Mouse (Mus musculus) myocyte (in vitro differentiated cells): ENCODE results near the gene Cep170. TPM values are rescaled to one million over a fixed set of nuclear protein-coding genes. Genes with fewer than 3 reads are reported as not detected.

Source experiments
- H3K27me3 ChIP-seq: one replicate; pipeline ENCODE4 v1.6.1; 2011; ENCODE audit not compliant: control insufficient read depth, insufficient read depth, insufficient read length
- H3K36me3 ChIP-seq: one replicate; pipeline ENCODE4 v1.6.1; 2011; ENCODE audit not compliant: control insufficient read depth, insufficient read depth
- H3K4me2 ChIP-seq: one replicate; pipeline ENCODE4 v1.6.1; 2011; ENCODE audit warnings: low read depth, control low read depth
- H3K4me3 ChIP-seq: one replicate; pipeline ENCODE4 v1.5.1; 2011; ENCODE audit warnings: mild to moderate bottlenecking, control low read depth, moderate library complexity
- H3K79me2 ChIP-seq: one replicate; pipeline ENCODE4 v1.6.1; 2011; ENCODE audit not compliant: control insufficient read depth, insufficient read depth
- H3ac ChIP-seq: one replicate; pipeline ENCODE4 v1.6.1; 2011; ENCODE audit not compliant: control insufficient read depth, insufficient read length
- CEBPB ChIP-seq: IDR thresholded peaks from 2 replicates; pipeline ENCODE4 v1.6.1; 2011; ENCODE audit warnings: mild to moderate bottlenecking, moderate library complexity; ENCODE audit not compliant: poor library complexity, insufficient read depth, severe bottlenecking
- E2F4 ChIP-seq: IDR thresholded peaks from one replicate; pipeline ENCODE4 v1.6.1; 2011; ENCODE audit warnings: mild to moderate bottlenecking, control low read depth, moderate library complexity; ENCODE audit not compliant: insufficient read depth
- MAX ChIP-seq: IDR thresholded peaks from one replicate; pipeline ENCODE4 v1.6.1; 2011; ENCODE audit warnings: low read depth, mild to moderate bottlenecking, control low read depth
- MYOD1 ChIP-seq, 3 experiments: IDR thresholded peaks; one replicate each; pipeline ENCODE4 v1.6.1; 2011; ENCODE audit warnings: control low read depth in 2 of 3, low read depth in 2 of 3, mild to moderate bottlenecking in 2 of 3, moderate library complexity in 1 of 3; ENCODE audit not compliant: insufficient read length in 2 of 3, control insufficient read depth in 1 of 3
- MYOG ChIP-seq, 3 experiments: IDR thresholded peaks; one replicate each; pipeline ENCODE4 v1.6.1; 2011; ENCODE audit warnings: control low read depth in 2 of 3, low read depth in 2 of 3, mild to moderate bottlenecking in 2 of 3; ENCODE audit not compliant: insufficient read length in 2 of 3, control insufficient read depth in 1 of 3, insufficient read depth in 1 of 3
- POLR2A ChIP-seq: IDR thresholded peaks from one replicate; pipeline ENCODE4 v1.6.1; 2011; ENCODE audit warnings: low read depth, mild to moderate bottlenecking, control low read depth, moderate library complexity; ENCODE audit not compliant: insufficient read length
- POLR2AphosphoS2 ChIP-seq: IDR thresholded peaks from one replicate; pipeline ENCODE4 v1.6.1; 2011; ENCODE audit warnings: low read depth, control low read depth; ENCODE audit not compliant: insufficient read length
- REST ChIP-seq: IDR thresholded peaks from one replicate; pipeline ENCODE4 v1.6.1; 2011; ENCODE audit warnings: mild to moderate bottlenecking, control low read depth, moderate library complexity; ENCODE audit not compliant: insufficient read depth, insufficient read length
- SRF ChIP-seq: IDR thresholded peaks from one replicate; pipeline ENCODE4 v1.6.1; 2011; ENCODE audit warnings: low read depth; ENCODE audit not compliant: control insufficient read depth, insufficient read length
- TCF12 ChIP-seq: IDR thresholded peaks from one replicate; pipeline ENCODE4 v1.6.1; 2011; ENCODE audit warnings: mild to moderate bottlenecking, control low read depth; ENCODE audit not compliant: poor library complexity, insufficient read depth, severe bottlenecking
- TCF3 ChIP-seq: IDR thresholded peaks from one replicate; pipeline ENCODE4 v1.6.1; 2011; ENCODE audit warnings: low read depth, control low read depth; ENCODE audit not compliant: insufficient read length
- USF1 ChIP-seq: IDR thresholded peaks from one replicate; pipeline ENCODE4 v1.6.1; 2011; ENCODE audit warnings: low read depth, mild to moderate bottlenecking, control low read depth, moderate library complexity
- polyA plus RNA-seq: library from polyadenylated mRNA; unstranded; fragments of >200 nt; fragmentation: generic; extraction: Trizol; gene quantifications from one replicate; pipeline ENCODE4 v1.2.1, GENCODE M21; 2012; ENCODE audit warnings: missing spikeins

Cep170 gene
- polyA plus RNA-seq, 1 experiment: 15.4 TPM

DNA sequence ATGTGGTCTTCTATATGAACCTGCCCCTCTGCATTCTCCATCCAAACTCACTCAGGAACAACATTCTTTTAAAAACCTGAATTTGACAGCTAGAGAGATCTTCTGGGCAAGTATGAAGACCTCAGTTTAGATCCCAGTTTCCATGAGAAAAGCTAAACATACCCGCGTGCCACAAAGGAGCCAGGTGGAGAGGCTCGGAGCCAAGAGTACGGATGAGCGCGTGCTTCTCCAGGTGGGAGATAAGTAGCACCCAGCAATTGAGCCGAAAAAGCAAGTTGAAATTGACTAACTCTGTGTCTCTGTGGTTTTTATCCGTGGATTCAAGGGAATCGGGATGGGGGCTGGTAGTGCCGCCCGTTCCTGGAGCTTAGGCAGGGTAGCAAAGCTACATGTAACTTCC is 122.8 kb downstream of the Cep170 start:
- Histone ChIP-seq H3K4me2 (no peak overlapping the region), H3K27me3 (no peaks in the 10 kb centered on the region), H3K36me3 (no peaks in the 10 kb centered on the region), H3K4me3 (no peak overlapping the region), H3ac (no peak overlapping the region), H3K79me2 (no peaks in the 10 kb centered on the region)
- TF ChIP-seq E2F4 (no peak), MYOG (IDR thresholded peaks at IDR 0.05; ENCODE audit: control insufficient read depth in 1 of 3, insufficient read depth in 1 of 3, insufficient read length in 2 of 3, low read depth in 2 of 3) (no peak), REST (no peak), SRF (no peak), POLR2AphosphoS2 (no peak), TCF3 (no peak), MAX (no peak), CEBPB (no peak), USF1 (no peak), POLR2A (no peak), TCF12 (no peak), MYOD1 (IDR thresholded peaks at IDR 0.05; ENCODE audit: control insufficient read depth in 1 of 3, insufficient read length in 2 of 3, low read depth in 2 of 3) (no peak)

DNA sequence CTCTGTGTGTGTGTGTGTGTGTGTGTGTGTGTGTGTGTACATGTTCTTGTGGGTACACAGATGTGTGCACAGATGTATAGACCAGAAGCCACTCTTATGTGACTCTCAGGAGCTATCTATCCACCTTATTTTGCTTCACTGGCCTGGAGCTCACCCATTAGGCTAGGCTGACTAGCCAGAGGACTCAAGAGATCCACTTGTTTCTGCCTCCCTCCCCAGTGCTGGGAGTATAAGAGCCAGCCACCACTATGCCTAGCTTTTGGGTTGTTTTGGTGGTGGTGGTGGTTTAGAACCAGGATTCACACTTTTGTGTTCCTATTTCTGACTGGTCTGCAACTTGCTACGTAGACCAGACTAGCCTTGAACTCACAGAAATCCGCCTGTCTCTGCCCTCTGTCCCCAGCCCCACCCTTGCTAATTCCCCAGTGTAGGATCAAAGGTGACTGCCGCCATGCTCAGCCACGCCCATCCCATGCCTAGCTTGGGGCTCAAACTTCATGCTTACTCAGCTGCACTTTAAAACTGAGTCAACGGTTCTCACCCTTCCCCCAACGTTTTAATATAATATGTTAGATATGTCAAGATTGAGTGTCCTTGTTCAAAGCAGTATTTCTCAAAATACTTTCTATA is 125.5 kb downstream of the Cep170 start:
- Histone ChIP-seq H3K79me2 (no peaks in the 10 kb centered on the region), H3K36me3 (no peaks in the 10 kb centered on the region), H3ac (no peak overlapping the region), H3K27me3 (no peaks in the 10 kb centered on the region), H3K4me3 (no peak overlapping the region), H3K4me2 (no peak overlapping the region)
- TF ChIP-seq TCF3 (no peak), E2F4 (no peak), CEBPB (no peak), MAX (no peak), SRF (no peak), MYOD1 (IDR thresholded peaks at IDR 0.05; ENCODE audit: control insufficient read depth in 1 of 3, insufficient read length in 2 of 3, low read depth in 2 of 3) (no peak), TCF12 (no peak), POLR2AphosphoS2 (no peak), POLR2A (no peak), REST (no peak), USF1 (no peak)

Other genes with a start within 250 kb of the Cep170 start
- 8.4 TPM for gene Sdccag8, start 593 bp upstream of the Cep170 start, polyA plus RNA-seq